Mouse (Mus musculus) cortical plate, adult 2 months (tissue): ENCODE measurements around the gene Apopt1.
A peak's percentile ranks its signal among the peaks of the same experiment; 100 is the strongest.

Source experiments
- CTCF ChIP-seq: fragments of 200-500 bp; IDR thresholded peaks from 2 replicates; pipeline ENCODE4 v1.5.1; 2011; ENCODE audit warnings: mild to moderate bottlenecking, control low read depth, low read length; ENCODE audit not compliant: insufficient read depth; ENCODE audit errors: extremely low read depth
- POLR2A ChIP-seq: fragments of 200-500 bp; IDR thresholded peaks from 2 replicates; pipeline ENCODE4 v1.6.1; 2011; ENCODE audit warnings: mild to moderate bottlenecking, low read length, control low read depth; ENCODE audit not compliant: insufficient read depth; ENCODE audit errors: extremely low read depth

DNA sequence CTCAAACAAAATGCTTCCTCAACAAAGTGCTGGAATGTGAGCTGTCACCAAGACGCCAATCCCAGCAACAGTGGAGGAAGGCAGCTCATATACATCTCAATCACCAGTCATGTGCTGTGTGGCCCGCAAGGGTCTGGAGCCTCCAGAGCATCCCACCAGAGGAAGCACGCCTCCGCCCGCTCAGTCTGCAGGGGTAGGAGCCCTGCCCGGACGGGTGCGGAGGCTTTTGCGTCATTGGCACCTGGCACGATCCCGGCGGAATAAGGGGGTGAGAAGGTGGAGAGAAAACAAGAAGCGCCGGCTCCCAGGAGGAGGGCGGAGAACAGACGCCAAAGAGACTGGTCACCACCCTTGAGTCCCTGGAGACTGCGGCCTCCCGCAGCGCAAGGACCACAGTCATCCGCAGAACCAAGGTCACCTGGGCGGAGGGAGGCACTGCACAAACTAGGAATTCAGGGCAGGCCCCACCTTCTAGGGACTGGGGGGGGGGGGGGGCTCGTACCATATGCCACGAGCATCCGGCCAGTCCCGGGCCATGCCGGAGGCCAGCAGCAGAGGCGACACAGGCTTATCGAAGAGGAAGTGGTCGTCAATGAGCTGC, 42.6 kb upstream of the Apopt1 start:
- TF ChIP-seq CTCF (no peak), POLR2A (peak; percentile 51; the same call in 1 of the 2 replicates)
